Mouse (Mus musculus) forebrain, embryonic 14.5 days (tissue): ENCODE data around the gene Gm6509. TPM values are rescaled to one million over a fixed set of nuclear protein-coding genes. Genes with fewer than 3 reads are reported as not detected.
"Not testable (repeated sequence)": the region's sequence is repeated elsewhere in the genome, so short reads cannot be mapped to it uniquely, and the experiment has no call there.

ENCODE experiments used
- ATAC-seq: fragments of 200-750 bp; cut with Nextera tagmentation; 2 replicates; pipeline ENCODE4 v1.8.0; 2017; ENCODE audit warnings: mild to moderate bottlenecking, moderate library complexity
- DNase-seq: peaks from one replicate; pipeline ENCODE4 v3.0.0-alpha.2; 2015; ENCODE audit warnings: low spot score
- H3K27ac ChIP-seq: fragments of 300-500 bp; sonication (generic); 2 replicates; pipeline ENCODE4 v1.5.1; 2014; ENCODE audit warnings: low read depth, mild to moderate bottlenecking, control low read depth, low read length, moderate library complexity
- H3K27me3 ChIP-seq: fragments of 300-500 bp; sonication (generic); replicated peaks from 2 replicates; pipeline ENCODE4 v1.6.1; 2014; ENCODE audit warnings: low read length, control low read depth, mixed read lengths; ENCODE audit not compliant: control insufficient read depth, insufficient read depth
- H3K36me3 ChIP-seq: fragments of 300-500 bp; sonication (generic); 2 replicates; pipeline ENCODE4 v1.6.1; 2014; ENCODE audit warnings: low read length, control low read depth; ENCODE audit not compliant: control insufficient read depth, insufficient read depth
- H3K4me1 ChIP-seq: fragments of 300-500 bp; sonication (generic); 2 replicates; pipeline ENCODE4 v1.6.1; 2014; ENCODE audit warnings: antibody characterized with exemption, low read length, control low read depth; ENCODE audit not compliant: control insufficient read depth, insufficient read depth
- H3K4me2 ChIP-seq: fragments of 300-500 bp; sonication (generic); 2 replicates; pipeline ENCODE4 v1.6.1; 2014; ENCODE audit warnings: mild to moderate bottlenecking, control low read depth, low read length
- H3K4me3 ChIP-seq: fragments of 300-500 bp; sonication (generic); 2 replicates; pipeline ENCODE4 v1.5.1; 2014; ENCODE audit warnings: low read depth, low read length, control low read depth
- H3K9ac ChIP-seq: fragments of 300-500 bp; sonication (generic); 2 replicates; pipeline ENCODE4 v1.6.1; 2014; ENCODE audit warnings: mild to moderate bottlenecking, low read length, control low read depth, moderate library complexity
- H3K9me3 ChIP-seq: fragments of 300-500 bp; sonication (generic); replicated peaks from 2 replicates; pipeline ENCODE4 v1.6.1; 2016; ENCODE audit warnings: low read length, control low read depth, mixed read lengths; ENCODE audit not compliant: control insufficient read depth
- WGBS: fragments of 180-500 bp; shearing (Covaris S2); extraction: QIAGEN DNeasy Blood & Tissue Kit; methylation state at CpG from one replicate; pipeline ENCODE4 v1.1.7; 2014; 5-methylcytosine and 5-hydroxymethylcytosine counted together
- polyA plus RNA-seq: library from polyadenylated mRNA; unstranded; fragments of >200 nt; fragmentation: Nextera tagmentation; extraction: Ambion mirVana; gene quantifications from 2 replicates; pipeline ENCODE4 v1.2.1, GENCODE M21; 2014

Gene Gm6509
- polyA plus RNA-seq, result not detected in 2 replicates

DNA sequence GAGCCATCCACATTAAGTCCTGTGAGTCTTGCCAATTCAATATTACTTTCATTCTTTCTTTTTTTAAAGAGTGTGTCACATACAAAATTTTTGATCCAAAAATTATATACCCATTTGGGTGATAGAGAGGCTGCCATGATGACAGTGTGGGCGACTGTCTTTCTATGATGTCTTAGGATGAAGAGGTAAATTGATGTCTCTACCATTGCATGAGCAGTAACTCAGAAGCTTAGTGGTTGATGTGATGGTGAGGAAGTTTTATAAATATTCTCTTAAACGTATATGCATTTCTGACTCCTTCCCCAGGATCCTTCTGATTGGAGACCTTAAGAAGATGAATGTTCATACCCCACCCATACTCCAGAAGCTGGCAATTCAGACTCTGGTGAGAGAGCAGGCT, at the start of gene Gm6509:
Gene Gm6509 (plus strand): TSS at position 301 of the 400 bp plus-strand sequence.
- not testable (repeated sequence) for H3K36me3 ChIP-seq, ATAC-seq, H3K4me2 ChIP-seq, H3K27me3 ChIP-seq, H3K4me3 ChIP-seq, H3K27ac ChIP-seq, H3K4me1 ChIP-seq, H3K9me3 ChIP-seq, H3K9ac ChIP-seq, DNase-seq
- WGBS, result no CpG with 5 or more reads among the region's 2 CpGs

- H3K4me2 ChIP-seq, H3K9ac ChIP-seq, H3K27me3 ChIP-seq, H3K9me3 ChIP-seq, H3K4me1 ChIP-seq, DNase-seq, ATAC-seq, H3K36me3 ChIP-seq, H3K4me3 ChIP-seq, H3K27ac ChIP-seq: not testable (repeated sequence)
- WGBS, result no CpG with 5 or more reads among the region's 1 CpGs
These were observed 7.5 kb upstream of the Gm6509 start, which contains the start of gene Gm3147 for GRCm38 (mm10) chr5:94616242-94616641. TSS of gene Gm3147 (minus strand) at chr5:94616342.

- ATAC-seq, result not testable (repeated sequence)
These were observed 24.3 kb downstream of the Gm6509 start, which contains the start of gene Gm6205 for GRCm38 (mm10) chr5:94648082-94648481. TSS of gene Gm6205 (plus strand) at chr5:94648382.

More at GRCm38 (mm10) chr5:94648082-94648481, 24.3 kb downstream of the Gm6509 start, which contains the start of gene Gm6205:
- not testable (repeated sequence) for H3K4me1 ChIP-seq, H3K4me2 ChIP-seq, H3K9ac ChIP-seq, DNase-seq, H3K4me3 ChIP-seq, H3K27me3 ChIP-seq, H3K9me3 ChIP-seq, H3K27ac ChIP-seq, H3K36me3 ChIP-seq
- no CpG with 5 or more reads among the region's 2 CpGs for WGBS

Other genes starting within 250 kb of the Gm6509 start
- gene Gm7682, start 178.2 kb upstream of the Gm6509 start, polyA plus RNA-seq, result not detected in 2 replicates
- gene Gm3139, start 97.7 kb upstream of the Gm6509 start, polyA plus RNA-seq, result not detected in 2 replicates
- gene Gm3147, start 7.6 kb upstream of the Gm6509 start, polyA plus RNA-seq, result not detected in 2 replicates
- not detected in 2 replicates for gene Gm6205, start 24.4 kb downstream of the Gm6509 start, polyA plus RNA-seq
- not detected in 2 replicates for gene Gm3183, start 241.5 kb downstream of the Gm6509 start, polyA plus RNA-seq